In the genomic region with DNA sequence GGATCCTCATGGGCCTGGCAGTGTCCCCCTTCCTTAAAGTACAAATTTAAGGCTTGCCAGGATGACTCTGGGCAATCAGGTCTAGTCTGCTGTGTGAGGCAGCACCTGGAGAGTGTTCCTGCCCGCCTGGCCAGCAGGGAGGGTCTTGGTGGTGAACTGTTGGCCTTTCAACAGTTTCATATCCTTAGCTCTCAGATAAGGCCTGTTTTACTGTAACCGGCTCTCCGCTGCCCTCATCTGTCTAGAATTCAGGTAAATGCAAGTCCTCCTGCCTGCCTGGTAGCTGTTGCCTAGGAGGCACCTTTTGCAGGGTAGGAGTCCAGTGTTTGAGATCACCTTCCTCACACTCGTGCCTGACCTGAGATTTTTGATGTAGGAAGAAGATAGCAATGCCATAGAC, we compare ENCODE assay signal across 40 mouse cellular contexts. TPM values are rescaled to one million over a fixed set of nuclear protein-coding genes. Genes with fewer than 3 reads are reported as not detected.
DNase-seq lines count a peak whose midpoint lies in the region; ATAC-seq and TF ChIP-seq lines count a peak whose summit lies in the region.
"Had no signal": no experiment of that assay in that cellular context is flagged by ENCODE, and none has a peak within 500 bp of the region (broad histone marks: within the 10 kb centered on the region; RNA-seq: fewer than 3 reads in every experiment).

No protein-coding gene starts in this region.

- H3K4me2 ChIP-seq in CH12.LX (ENCODE audit: insufficient read depth, low read depth, poor library complexity, severe bottlenecking): no peak overlapping the region
- H3K4me2 ChIP-seq in stomach, postnatal 0 days (replicated peaks; ENCODE audit: low read depth): no peak overlapping the region
- H3K4me2 ChIP-seq: embryonic facial prominence, embryonic 13.5 days; forebrain, embryonic 12.5 days; heart, embryonic 11.5 days; hindbrain, embryonic 12.5 days; limb, embryonic 12.5 days; liver, embryonic 15.5 days; lung, embryonic 14.5 days; midbrain, embryonic 15.5 days; neural tube, embryonic 15.5 days had no signal

- no peak for TF ChIP-seq POLR2A in thymus, adult 2 months (IDR thresholded peaks at IDR 0.05; ENCODE audit: control insufficient read depth, extremely low read depth, insufficient read depth, low read length, poor library complexity)
- TF ChIP-seq POLR2A in CH12.LX (IDR thresholded peaks at IDR 0.05; ENCODE audit: low read depth, low read length): no peak

- H3K9ac ChIP-seq in CH12.LX (ENCODE audit: insufficient read depth, low read depth): no peak overlapping the region
- H3K9ac ChIP-seq in stomach, postnatal 0 days (ENCODE audit: low read length): no peak overlapping the region
- H3K9ac ChIP-seq: embryonic facial prominence, embryonic 13.5 days; forebrain, embryonic 12.5 days; hindbrain, embryonic 12.5 days; limb, embryonic 12.5 days; liver, embryonic 15.5 days; lung, embryonic 14.5 days; midbrain, embryonic 15.5 days; neural tube, embryonic 15.5 days had no signal

- TF ChIP-seq CTCF in thymus, adult 2 months (IDR thresholded peaks at IDR 0.05; ENCODE audit: borderline replicate concordance, control insufficient read depth, extremely low read depth, insufficient read depth, low read length, poor library complexity): no peak
- TF ChIP-seq CTCF in CH12.LX (conservative IDR thresholded peaks at IDR 0.05 in 1 of 2, IDR thresholded peaks at IDR 0.05 in 1 of 2; ENCODE audit: low read depth in 2 of 2, low read length in 2 of 2): peak in 1 of 2 experiments; percentile 58; a peak in 2 of 4 replicates
- peak; percentile 21; the same call in 1 of the 2 replicates for TF ChIP-seq CTCF in stomach, postnatal 0 days (IDR thresholded peaks at IDR 0.05; ENCODE audit: low read depth)

- H3K4me1 ChIP-seq in thymus, adult 2 months (replicated peaks; ENCODE audit: control insufficient read depth, insufficient read depth, low read length): peaks cover 14% of the 10 kb centered on the region
- peaks cover 16 to 56% of the 10 kb centered on the region in 2 experiments for H3K4me1 ChIP-seq in CH12.LX (ENCODE audit: control insufficient read depth in 1 of 2, insufficient read depth in 2 of 2)
- H3K4me1 ChIP-seq in stomach, postnatal 0 days (replicated peaks; ENCODE audit: control insufficient read depth, insufficient read depth): no peaks in the 10 kb centered on the region
- H3K4me1 ChIP-seq: embryonic facial prominence, embryonic 13.5 days; forebrain, embryonic 12.5 days; limb, embryonic 12.5 days; midbrain, embryonic 10.5 days; midbrain, embryonic 15.5 days; neural tube, embryonic 15.5 days had no signal

- TF ChIP-seq EP300 in CH12.LX (IDR thresholded peaks at IDR 0.05; ENCODE audit: low read length): no peak
- no peak for TF ChIP-seq EP300 in stomach, postnatal 0 days (optimal IDR thresholded peaks at IDR 0.05)

- in situ Hi-C loops in CH12.LX (cut with MboI; ENCODE audit: low pct_ligation_motif_present, low pct_unique_long_range_greater_than_20kb, low sequenced_read_pairs): loop anchor here (25.0 kb wide), 1 partner anchor 328 kb away; a partner anchor contains a TSS

- no peaks in the 10 kb centered on the region for H3K9me3 ChIP-seq in CH12.LX (replicated peaks; ENCODE audit: low read length)
- no peaks in the 10 kb centered on the region for H3K9me3 ChIP-seq in stomach, postnatal 0 days (ENCODE audit: control insufficient read depth, low read length)
- H3K9me3 ChIP-seq: embryonic facial prominence, embryonic 13.5 days; forebrain, embryonic 12.5 days; hindbrain, embryonic 12.5 days; limb, embryonic 12.5 days; liver, embryonic 15.5 days; midbrain, embryonic 10.5 days; midbrain, embryonic 15.5 days; neural tube, embryonic 15.5 days had no signal

- peak; percentile 25 for ATAC-seq in granulocyte monocyte progenitor cell, adult 5-6 weeks (replicated peaks; ENCODE audit: poor library complexity, severe bottlenecking)
- no peak for ATAC-seq in stomach, postnatal 0 days (ENCODE audit: low FRiP score, low TSS enrichment)
- no peak for ATAC-seq in frontal cortex, adult (ENCODE audit: low TSS enrichment)
- ATAC-seq: hindbrain, postnatal 0 days; midbrain, embryonic 15.5 days had no signal

- no peaks in the 10 kb centered on the region for H3K79me2 ChIP-seq in CH12.LX (replicated peaks; ENCODE audit: control insufficient read depth, extremely low read depth, insufficient read depth, poor library complexity, severe bottlenecking)

- no peak overlapping the region for H3K4me3 ChIP-seq in thymus, adult 2 months (ENCODE audit: control insufficient read depth, insufficient read depth, low read length)
- H3K4me3 ChIP-seq in CH12.LX (replicated peaks in 1 of 3; ENCODE audit: low read depth in 2 of 3, low read length in 2 of 3, poor library complexity in 1 of 3): no peak overlapping the region
- no peak overlapping the region for H3K4me3 ChIP-seq in stomach, postnatal 0 days (ENCODE audit: low read depth, low read length)
- H3K4me3 ChIP-seq: embryonic facial prominence, embryonic 13.5 days; erythroblast, embryonic 14.5 days; forebrain, embryonic 12.5 days; hindbrain, embryonic 12.5 days; limb, embryonic 12.5 days; liver, embryonic 15.5 days; midbrain, embryonic 10.5 days; midbrain, embryonic 15.5 days; neural tube, embryonic 15.5 days had no signal

- H3K27me3 ChIP-seq in thymus, adult 2 months (ENCODE audit: control insufficient read depth, insufficient read depth, low read length): no peaks in the 10 kb centered on the region
- no peaks in the 10 kb centered on the region for H3K27me3 ChIP-seq in CH12.LX (replicated peaks)
- H3K27me3 ChIP-seq in stomach, postnatal 0 days (ENCODE audit: control insufficient read depth, insufficient read depth, low read length): no peaks in the 10 kb centered on the region
- H3K27me3 ChIP-seq: embryonic facial prominence, embryonic 13.5 days; forebrain, embryonic 12.5 days; hindbrain, embryonic 12.5 days; limb, embryonic 12.5 days; liver, embryonic 15.5 days; midbrain, embryonic 15.5 days; neural tube, embryonic 15.5 days had no signal

- DNase-seq in thymus, adult 2 months: peak; percentile 39
- DNase-seq in thymus, postnatal 10 days (ENCODE audit: low spot score in 2 of 2): no peak
- DNase-seq in CH12.LX (ENCODE audit: extremely low read depth): no peak
- DNase-seq in stomach, postnatal 0 days (ENCODE audit: low spot score): no peak
- DNase-seq in right cerebral cortex, adult 18-20 months: no peak
- DNase-seq in cerebellum, adult 11-12 months: no peak
- DNase-seq: adrenal gland, postnatal 14 days; cerebellum, adult 18-20 months; cerebellum, postnatal 10 days; gastrocnemius, postnatal 25 days; heart, adult 18-20 months; heart, postnatal 36 days; kidney, adult 11 months; kidney, postnatal 14 days; lung, embryonic 14.5 days; lung, postnatal 14 days; retina, postnatal 1 day had no signal

- 89% methylated on average over 4 of the region's 4 CpGs for WGBS in thymus, adult 2 months
- WGBS in stomach, postnatal 0 days: 63% methylated on average over 4 of the region's 4 CpGs

- peak; percentile 29 for TF ChIP-seq RAD21 in CH12.LX (IDR thresholded peaks at IDR 0.05; ENCODE audit: low read depth, low read length)

- H3K36me3 ChIP-seq in thymus, adult 2 months (ENCODE audit: control insufficient read depth, insufficient read depth, low read length): no peaks in the 10 kb centered on the region
- H3K36me3 ChIP-seq in CH12.LX (replicated peaks in 1 of 2; ENCODE audit: control insufficient read depth in 1 of 2, insufficient read depth in 1 of 2, low read length in 1 of 2): peaks cover 29 to 72% of the 10 kb centered on the region in 2 experiments
- no peaks in the 10 kb centered on the region for H3K36me3 ChIP-seq in stomach, postnatal 0 days (ENCODE audit: control insufficient read depth, insufficient read depth, low read length)
- H3K36me3 ChIP-seq: midbrain, embryonic 15.5 days had no signal

- no peak overlapping the region for H3K27ac ChIP-seq in thymus, adult 2 months (ENCODE audit: control insufficient read depth, insufficient read depth, low read length)
- peak overlapping the region; percentile 25; the same call in 1 of the 2 replicates for H3K27ac ChIP-seq in CH12.LX (ENCODE audit: insufficient read depth, low read depth)
- H3K27ac ChIP-seq in stomach, postnatal 0 days (replicated peaks): no peak overlapping the region
- H3K27ac ChIP-seq: embryonic facial prominence, embryonic 13.5 days; forebrain, embryonic 12.5 days; hindbrain, embryonic 12.5 days; hindbrain, postnatal 0 days; limb, embryonic 12.5 days; liver, embryonic 15.5 days; midbrain, embryonic 10.5 days; midbrain, embryonic 15.5 days; neural tube, embryonic 15.5 days had no signal

- dilution Hi-C loops in CH12.LX (cut with MboI; ENCODE audit: extremely low pct_ligation_motif_present, extremely low pct_unique_long_range_greater_than_20kb, low sequenced_read_pairs): no loop called here

RNA-seq across cellular contexts. Expression of a gene that starts 18.4 kb away (rescaled TPM):
- polyA plus RNA-seq in thymus, adult 2 months (2012; rRNA removed): 161 and 186 TPM in 2 replicates
- total RNA-seq in CH12.LX (2012; rRNA removed): 25.5 and 29.0 TPM in 2 replicates
- 32.9 and 37.8 TPM in 2 replicates for total RNA-seq in CH12.LX (2014; rRNA removed)
- polyA plus RNA-seq in CH12.LX (2012; ENCODE audit: insufficient read length, low read depth): 73.5 and 96.3 TPM in 2 replicates
- total RNA-seq in granulocyte monocyte progenitor cell, adult 5-6 weeks (2014; fragmentation: Nextera tagmentation): 74.1 and 86.3 TPM in 2 replicates
- total RNA-seq in granulocyte monocyte progenitor cell, adult 5-6 weeks (2017): 31.7 and 32.7 TPM in 2 replicates
- polyA plus RNA-seq in stomach, postnatal 0 days (2015; fragmentation: Nextera tagmentation; extraction: Ambion mirVana): 2.5 TPM in 2 replicates

RNA-seq across cellular contexts. Expression of a gene that starts 28.5 kb away (rescaled TPM):
- 16.7 and 20.3 TPM in 2 replicates for polyA plus RNA-seq in thymus, adult 2 months (2012; rRNA removed)
- total RNA-seq in CH12.LX (2012; rRNA removed) (19.8 and 23.3 TPM in 2 replicates), CH12.LX (2014; rRNA removed) (21.6 and 21.8 TPM in 2 replicates)
- 15.5 and 16.3 TPM in 2 replicates for polyA plus RNA-seq in CH12.LX (2012; ENCODE audit: insufficient read length, low read depth)
- 5.6 and 11.6 TPM in 2 replicates for total RNA-seq in granulocyte monocyte progenitor cell, adult 5-6 weeks (2014; fragmentation: Nextera tagmentation)
- total RNA-seq in granulocyte monocyte progenitor cell, adult 5-6 weeks (2017): 15.1 and 20.2 TPM in 2 replicates
- 9.2 and 10.0 TPM in 2 replicates for polyA plus RNA-seq in stomach, postnatal 0 days (2015; fragmentation: Nextera tagmentation; extraction: Ambion mirVana)

RNA-seq across cellular contexts. Expression of a gene that starts 34.4 kb away (rescaled TPM):
- not detected in 2 replicates for polyA plus RNA-seq in thymus, adult 2 months (2012; rRNA removed)
- total RNA-seq in CH12.LX (2012; rRNA removed): not detected in 2 replicates
- not detected in 2 replicates for total RNA-seq in CH12.LX (2014; rRNA removed)
- polyA plus RNA-seq in CH12.LX (2012; ENCODE audit: insufficient read length, low read depth): not detected in 2 replicates
- total RNA-seq in granulocyte monocyte progenitor cell, adult 5-6 weeks (2014; fragmentation: Nextera tagmentation): not detected in 2 replicates
- total RNA-seq in granulocyte monocyte progenitor cell, adult 5-6 weeks (2017): 0.39 TPM in 1 of 2 replicates, not detected in the other
- polyA plus RNA-seq in stomach, postnatal 0 days (2015; fragmentation: Nextera tagmentation; extraction: Ambion mirVana): not detected in 2 replicates
- total RNA-seq: adrenal gland, postnatal 14 days; ES-E14; gastrocnemius, adult 18-20 months; gastrocnemius, postnatal 25 days; heart, adult 18-20 months; heart, postnatal 36 days; hindbrain, postnatal 0 days; layer of hippocampus, adult 18-20 months; layer of hippocampus, postnatal 10 days; left cerebral cortex, adult 18-20 months; left cerebral cortex, postnatal 14 days; liver, adult 2 months; megakaryocyte progenitor cell, adult 5-6 weeks had no signal
- polyA plus RNA-seq: embryonic facial prominence, embryonic 13.5 days; erythroblast, embryonic 14.5 days; forebrain, embryonic 12.5 days; frontal cortex, adult 2 months; hindbrain, embryonic 12.5 days; hindbrain, postnatal 0 days; limb, embryonic 12.5 days; liver, adult 2 months; liver, embryonic 15.5 days; lung, embryonic 14.5 days; stomach, embryonic 16.5 days had no signal

RNA-seq across cellular contexts. Expression of a gene that starts 49.1 kb away (rescaled TPM):
- polyA plus RNA-seq in thymus, adult 2 months (2012; rRNA removed): 19.8 and 22.3 TPM in 2 replicates
- 20.9 and 23.2 TPM in 2 replicates for total RNA-seq in CH12.LX (2012; rRNA removed)
- 20.7 and 23.6 TPM in 2 replicates for total RNA-seq in CH12.LX (2014; rRNA removed)
- 27.2 and 27.7 TPM in 2 replicates for polyA plus RNA-seq in CH12.LX (2012; ENCODE audit: insufficient read length, low read depth)
- total RNA-seq in granulocyte monocyte progenitor cell, adult 5-6 weeks (2014; fragmentation: Nextera tagmentation): 8.3 and 9.6 TPM in 2 replicates
- 10.8 and 20.1 TPM in 2 replicates for total RNA-seq in granulocyte monocyte progenitor cell, adult 5-6 weeks (2017)
- polyA plus RNA-seq in stomach, postnatal 0 days (2015; fragmentation: Nextera tagmentation; extraction: Ambion mirVana): 8.1 and 8.3 TPM in 2 replicates

Comparison
In these comparisons a context has a peak if more than half of its experiments do, and no peak if none do; other contexts are left out.
1. RNA of a gene that starts 18.4 kb away (polyA plus RNA-seq): 161 to 186 TPM in thymus, adult 2 months and 73.5 to 96.3 TPM in CH12.LX; 2.5 TPM in stomach, postnatal 0 days; every median in the first group is over 10 times any median in the second.